Mouse (Mus musculus): ENCODE measurements around the gene H2-D1. TPM values are rescaled to one million over a fixed set of nuclear protein-coding genes. Genes with fewer than 3 reads are reported as not detected.

H2-D1 gene
- polyA plus RNA-seq, 1 experiment from 2014 or later = 77.6 TPM

DNA sequence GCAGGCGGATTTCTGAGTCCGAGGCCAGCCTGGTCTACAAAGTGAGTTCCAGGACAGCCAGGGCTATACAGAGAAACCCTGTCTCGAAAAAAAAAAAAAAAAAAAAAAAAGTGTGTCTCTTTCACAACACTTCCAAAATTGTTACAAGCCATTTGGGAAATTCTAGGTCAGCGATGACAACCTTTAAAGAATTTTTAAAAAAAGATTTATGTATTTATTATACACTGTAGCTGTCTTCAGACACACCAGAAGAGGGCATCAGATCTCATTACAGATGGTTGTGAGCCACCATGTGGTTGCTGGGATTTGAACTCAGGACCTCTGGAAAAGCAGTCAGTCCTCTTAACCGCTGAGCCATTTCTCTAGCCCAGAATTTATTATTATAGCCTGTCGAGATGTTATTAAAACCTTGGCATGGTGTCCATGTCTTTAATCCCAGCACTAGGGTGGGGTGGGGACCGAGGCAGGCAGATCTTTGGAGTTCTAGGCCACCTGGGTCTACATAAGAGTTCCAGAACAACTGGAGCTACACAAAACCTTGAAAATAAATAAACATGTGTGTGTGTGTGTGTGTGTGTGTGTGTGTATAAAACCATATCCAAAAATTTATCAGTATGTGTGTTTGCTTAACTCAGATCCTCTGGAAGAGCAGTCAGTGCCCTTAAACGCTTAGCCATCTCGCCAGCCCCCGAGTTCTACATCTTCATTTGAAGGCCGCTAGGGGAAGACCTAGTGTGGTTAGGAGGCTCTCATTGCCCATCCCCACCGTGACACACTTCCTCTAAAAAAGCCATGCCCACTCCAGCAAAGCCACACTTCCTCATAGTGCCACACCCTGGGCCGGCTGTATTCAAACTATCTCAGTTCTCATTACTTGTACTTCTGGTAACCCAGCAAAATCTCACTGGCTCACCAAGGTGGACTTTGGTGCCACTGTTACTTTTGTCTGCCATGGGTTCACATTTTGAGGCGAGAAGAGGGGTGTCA is 3.7 kb upstream of the H2-D1 start:
- Histone ChIP-seq H3K4me2 (replicated peaks; ENCODE audit: low read depth, low read length) (no peak overlapping the region), H3K27me3 (ENCODE audit: control insufficient read depth, insufficient read depth, low read length) (no peaks in the 10 kb centered on the region), H3K4me1 (ENCODE audit: control insufficient read depth, insufficient read depth, low read length) (no peaks in the 10 kb centered on the region), H3K36me3 (ENCODE audit: control insufficient read depth, insufficient read depth, low read length) (peaks cover 5% of the 10 kb centered on the region; the same call in 1 of the 2 replicates), H3K27ac (ENCODE audit: low read length) (no peak overlapping the region), H3K9me3 (ENCODE audit: control insufficient read depth, low read depth, low read length) (no peaks in the 10 kb centered on the region), H3K4me3 (ENCODE audit: low read depth, low read length) (no peak overlapping the region), H3K9ac (replicated peaks; ENCODE audit: low read depth, low read length) (no peak overlapping the region)
- 51% methylated on average over 13 of the region's 14 CpGs for WGBS
- no peak for ATAC-seq (ENCODE audit: insufficient number of reproducible peaks, insufficient read depth, low FRiP score, low read depth)

DNA sequence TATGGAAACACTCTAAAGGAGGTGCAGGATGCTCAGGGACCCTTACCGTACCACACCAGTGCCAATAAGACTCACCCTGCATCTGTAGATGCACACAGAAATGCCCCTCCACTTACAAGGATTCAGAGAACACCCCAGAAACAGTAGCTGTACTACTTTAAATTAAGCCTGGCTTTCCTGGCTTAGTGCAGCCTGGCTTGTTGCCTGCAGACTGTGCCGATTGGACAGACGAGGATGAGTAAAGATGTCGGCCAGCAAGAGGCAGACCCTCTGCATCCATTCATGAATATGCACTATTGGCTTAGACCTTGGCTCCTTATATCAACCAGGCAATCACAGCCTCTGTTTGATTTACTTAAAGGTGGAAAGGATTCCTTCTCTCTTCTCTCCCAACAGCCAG is 2.9 kb upstream of the H2-D1 start:
- Histone ChIP-seq H3K4me2 (replicated peaks; ENCODE audit: low read depth, low read length) (no peak overlapping the region), H3K4me1 (ENCODE audit: control insufficient read depth, insufficient read depth, low read length) (no peaks in the 10 kb centered on the region), H3K4me3 (ENCODE audit: low read depth, low read length) (no peak overlapping the region), H3K36me3 (ENCODE audit: control insufficient read depth, insufficient read depth, low read length) (no peaks in the 10 kb centered on the region), H3K27me3 (ENCODE audit: control insufficient read depth, insufficient read depth, low read length) (no peaks in the 10 kb centered on the region), H3K9me3 (ENCODE audit: control insufficient read depth, low read depth, low read length) (no peaks in the 10 kb centered on the region), H3K9ac (replicated peaks; ENCODE audit: low read depth, low read length) (no peak overlapping the region), H3K27ac (ENCODE audit: low read length) (no peak overlapping the region)
- ATAC-seq (ENCODE audit: insufficient number of reproducible peaks, insufficient read depth, low FRiP score, low read depth) = no peak
- WGBS = 70% methylated on average over 4 of the region's 4 CpGs

DNA sequence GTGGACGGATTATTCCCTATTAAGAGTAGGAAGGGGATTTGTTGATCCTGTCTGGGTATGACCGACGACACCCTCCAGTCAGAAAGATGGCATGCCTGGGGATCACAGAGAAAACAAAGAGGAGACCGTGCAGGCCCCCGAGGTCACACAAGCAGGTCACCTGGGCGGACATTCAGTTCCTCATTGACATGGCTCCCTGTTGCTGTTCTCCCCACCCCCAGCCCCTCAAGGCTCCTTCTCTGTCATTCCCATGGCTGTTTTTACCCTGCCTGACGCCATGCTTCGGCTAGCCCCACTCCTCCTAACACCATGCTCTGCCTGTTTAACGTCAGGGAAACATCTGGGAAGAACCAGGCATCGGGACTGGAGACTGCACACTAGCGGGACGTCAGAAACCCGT is 879 bp upstream of the H2-D1 start:
- WGBS = 70% methylated on average over 13 of the region's 13 CpGs
- no peaks in the 10 kb centered on the region for H3K9me3 ChIP-seq (ENCODE audit: control insufficient read depth, low read depth, low read length)
- no peak overlapping the region for H3K4me2 ChIP-seq (replicated peaks; ENCODE audit: low read depth, low read length)
- H3K27me3 ChIP-seq (ENCODE audit: control insufficient read depth, insufficient read depth, low read length) = no peaks in the 10 kb centered on the region
- no peak overlapping the region for H3K9ac ChIP-seq (replicated peaks; ENCODE audit: low read depth, low read length)
- H3K4me3 ChIP-seq (ENCODE audit: low read depth, low read length) = no peak overlapping the region
- no peak overlapping the region for H3K27ac ChIP-seq (ENCODE audit: low read length)
- no peaks in the 10 kb centered on the region for H3K4me1 ChIP-seq (ENCODE audit: control insufficient read depth, insufficient read depth, low read length)
- ATAC-seq (ENCODE audit: insufficient number of reproducible peaks, insufficient read depth, low FRiP score, low read depth) = no peak
- H3K36me3 ChIP-seq (ENCODE audit: control insufficient read depth, insufficient read depth, low read length) = no peaks in the 10 kb centered on the region

DNA sequence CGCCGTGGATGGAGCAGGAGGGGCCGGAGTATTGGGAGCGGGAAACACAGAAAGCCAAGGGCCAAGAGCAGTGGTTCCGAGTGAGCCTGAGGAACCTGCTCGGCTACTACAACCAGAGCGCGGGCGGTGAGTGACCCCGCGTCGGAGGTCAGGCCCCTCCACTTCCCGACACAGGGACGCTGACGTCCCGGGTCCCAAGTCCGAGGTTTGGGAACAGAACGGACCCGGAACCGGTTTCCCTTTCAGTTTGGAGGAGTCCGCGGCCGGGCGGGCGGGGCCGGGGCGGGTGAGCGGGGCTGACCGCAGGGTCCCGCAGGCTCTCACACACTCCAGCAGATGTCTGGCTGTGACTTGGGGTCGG is 973 bp downstream of the H2-D1 start:
- no peak overlapping the region for H3K27ac ChIP-seq (ENCODE audit: low read length)
- H3K36me3 ChIP-seq (ENCODE audit: control insufficient read depth, insufficient read depth, low read length) = no peaks in the 10 kb centered on the region
- peak overlapping the region; percentile 100 for H3K4me2 ChIP-seq (replicated peaks; ENCODE audit: low read depth, low read length)
- H3K4me3 ChIP-seq (ENCODE audit: low read depth, low read length) = peak overlapping the region; percentile 65
- no peaks in the 10 kb centered on the region for H3K9me3 ChIP-seq (ENCODE audit: control insufficient read depth, low read depth, low read length)
- H3K27me3 ChIP-seq (ENCODE audit: control insufficient read depth, insufficient read depth, low read length) = no peaks in the 10 kb centered on the region
- no peaks in the 10 kb centered on the region for H3K4me1 ChIP-seq (ENCODE audit: control insufficient read depth, insufficient read depth, low read length)
- peak overlapping the region; percentile 38; the same call in 1 of the 2 replicates for H3K9ac ChIP-seq (replicated peaks; ENCODE audit: low read depth, low read length)
- 1% methylated on average over 31 of the region's 31 CpGs for WGBS
- ATAC-seq (ENCODE audit: insufficient number of reproducible peaks, insufficient read depth, low FRiP score, low read depth) = peak; percentile 39

DNA sequence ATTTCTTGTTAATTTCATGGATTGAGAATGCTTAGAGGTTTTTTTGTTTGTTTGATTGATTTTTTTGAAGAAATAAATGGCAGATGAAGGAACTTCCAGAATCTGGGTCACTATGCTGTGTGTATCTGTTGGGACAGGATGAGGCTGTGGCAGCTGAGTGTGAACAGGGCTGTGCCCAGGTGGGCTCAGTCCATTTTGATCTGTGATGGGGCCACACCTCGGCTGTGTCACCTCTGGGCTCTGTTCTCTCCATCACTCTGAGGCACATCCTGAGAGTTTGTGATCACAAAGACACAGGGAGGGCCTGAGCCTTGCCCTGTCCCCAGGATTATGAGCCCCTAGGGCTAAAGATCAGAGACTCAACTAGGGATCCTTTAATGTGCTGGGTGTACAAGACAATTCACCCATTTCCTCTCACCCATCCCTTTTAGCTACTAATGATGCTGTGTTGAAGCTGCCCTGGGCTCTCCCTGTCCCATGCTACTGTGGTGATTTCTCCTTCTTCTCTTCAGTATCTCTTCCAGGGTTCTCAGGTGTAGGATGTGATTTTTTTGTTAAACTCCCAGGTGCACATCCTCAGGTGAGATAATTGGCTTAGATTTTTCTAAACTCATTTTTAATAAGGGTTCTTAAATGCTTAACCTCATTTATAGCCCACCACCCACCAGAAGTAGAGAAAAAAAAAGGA is 5.0 kb downstream of the H2-D1 start:
- Histone ChIP-seq H3K4me1 (ENCODE audit: control insufficient read depth, insufficient read depth, low read length) (no peaks in the 10 kb centered on the region), H3K27ac (ENCODE audit: low read length) (no peak overlapping the region), H3K4me3 (ENCODE audit: low read depth, low read length) (no peak overlapping the region), H3K9me3 (ENCODE audit: control insufficient read depth, low read depth, low read length) (no peaks in the 10 kb centered on the region), H3K27me3 (ENCODE audit: control insufficient read depth, insufficient read depth, low read length) (no peaks in the 10 kb centered on the region), H3K4me2 (replicated peaks; ENCODE audit: low read depth, low read length) (no peak overlapping the region), H3K9ac (replicated peaks; ENCODE audit: low read depth, low read length) (no peak overlapping the region), H3K36me3 (ENCODE audit: control insufficient read depth, insufficient read depth, low read length) (no peaks in the 10 kb centered on the region)
- WGBS = 50% methylated on average over 1 of the region's 1 CpGs
- ATAC-seq (ENCODE audit: insufficient number of reproducible peaks, insufficient read depth, low FRiP score, low read depth) = no peak

DNA sequence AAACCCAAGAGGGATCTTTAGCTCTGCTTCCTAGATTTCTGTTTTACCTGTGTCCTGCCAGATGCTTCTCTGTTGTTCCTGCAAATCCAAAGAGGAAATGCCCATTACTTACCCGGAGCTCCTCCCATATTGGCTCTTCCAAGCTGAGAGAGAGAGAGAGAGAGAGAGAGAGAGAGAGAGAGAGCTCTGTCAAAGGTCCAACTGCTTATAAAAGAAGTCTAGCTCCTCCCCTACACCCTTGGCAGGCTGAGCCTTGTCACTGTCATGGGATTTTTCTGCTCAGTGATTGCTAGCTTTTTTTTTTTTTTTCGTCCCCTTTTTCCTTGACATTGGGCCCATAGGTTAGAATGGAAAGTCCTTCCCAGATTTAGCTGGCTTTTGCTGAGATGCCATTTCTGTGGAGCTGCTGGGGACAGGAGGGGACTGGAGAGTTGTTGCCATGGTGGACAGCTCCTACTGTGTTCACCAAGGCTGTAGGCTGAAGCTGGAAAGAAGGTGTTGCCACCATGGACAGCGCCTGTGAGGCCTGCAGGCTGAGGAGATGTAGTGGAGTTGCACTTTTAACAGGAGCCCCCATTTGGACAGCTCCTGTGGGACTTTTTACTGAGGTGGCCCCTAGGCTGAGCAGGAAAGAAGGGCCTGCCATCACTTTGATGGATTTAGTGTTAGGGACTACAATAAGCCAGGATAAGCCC is 7.3 kb downstream of the H2-D1 start:
- H3K27ac ChIP-seq (ENCODE audit: low read length) = no peak overlapping the region
- H3K4me3 ChIP-seq (ENCODE audit: low read depth, low read length) = no peak overlapping the region
- no peak for ATAC-seq (ENCODE audit: insufficient number of reproducible peaks, insufficient read depth, low FRiP score, low read depth)
- no peaks in the 10 kb centered on the region for H3K9me3 ChIP-seq (ENCODE audit: control insufficient read depth, low read depth, low read length)
- no peaks in the 10 kb centered on the region for H3K4me1 ChIP-seq (ENCODE audit: control insufficient read depth, insufficient read depth, low read length)
- WGBS = 32% methylated on average over 3 of the region's 3 CpGs
- H3K9ac ChIP-seq (replicated peaks; ENCODE audit: low read depth, low read length) = no peak overlapping the region
- H3K36me3 ChIP-seq (ENCODE audit: control insufficient read depth, insufficient read depth, low read length) = no peaks in the 10 kb centered on the region
- no peak overlapping the region for H3K4me2 ChIP-seq (replicated peaks; ENCODE audit: low read depth, low read length)
- no peaks in the 10 kb centered on the region for H3K27me3 ChIP-seq (ENCODE audit: control insufficient read depth, insufficient read depth, low read length)

DNA sequence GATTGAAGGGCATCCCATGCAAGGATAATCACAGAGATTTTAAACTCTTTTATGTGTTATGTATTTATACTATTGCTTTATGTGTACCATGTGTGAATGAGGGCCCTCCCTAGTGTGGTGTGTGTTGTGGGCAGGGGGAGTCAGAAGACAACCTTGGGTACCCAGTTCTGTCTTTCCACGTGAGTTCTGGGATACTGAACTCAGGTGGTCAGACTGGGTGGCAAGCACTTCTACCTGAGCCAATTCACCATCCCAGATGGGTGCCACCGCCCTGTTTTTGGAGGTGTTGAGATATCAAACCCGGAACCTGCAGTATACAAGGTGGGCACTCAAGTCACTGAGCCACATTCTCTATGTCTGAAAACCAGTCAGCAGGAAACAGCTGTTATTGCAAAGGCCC is 9.7 kb downstream of the H2-D1 start:
- Histone ChIP-seq H3K9me3 (ENCODE audit: control insufficient read depth, low read depth, low read length) (no peaks in the 10 kb centered on the region), H3K4me2 (replicated peaks; ENCODE audit: low read depth, low read length) (no peak overlapping the region), H3K4me3 (ENCODE audit: low read depth, low read length) (no peak overlapping the region), H3K9ac (replicated peaks; ENCODE audit: low read depth, low read length) (no peak overlapping the region), H3K27ac (ENCODE audit: low read length) (no peak overlapping the region), H3K27me3 (ENCODE audit: control insufficient read depth, insufficient read depth, low read length) (no peaks in the 10 kb centered on the region), H3K36me3 (ENCODE audit: control insufficient read depth, insufficient read depth, low read length) (no peaks in the 10 kb centered on the region), H3K4me1 (ENCODE audit: control insufficient read depth, insufficient read depth, low read length) (no peaks in the 10 kb centered on the region)
- 57% methylated on average over 3 of the region's 3 CpGs for WGBS
- ATAC-seq (ENCODE audit: insufficient number of reproducible peaks, insufficient read depth, low FRiP score, low read depth) = no peak

DNA sequence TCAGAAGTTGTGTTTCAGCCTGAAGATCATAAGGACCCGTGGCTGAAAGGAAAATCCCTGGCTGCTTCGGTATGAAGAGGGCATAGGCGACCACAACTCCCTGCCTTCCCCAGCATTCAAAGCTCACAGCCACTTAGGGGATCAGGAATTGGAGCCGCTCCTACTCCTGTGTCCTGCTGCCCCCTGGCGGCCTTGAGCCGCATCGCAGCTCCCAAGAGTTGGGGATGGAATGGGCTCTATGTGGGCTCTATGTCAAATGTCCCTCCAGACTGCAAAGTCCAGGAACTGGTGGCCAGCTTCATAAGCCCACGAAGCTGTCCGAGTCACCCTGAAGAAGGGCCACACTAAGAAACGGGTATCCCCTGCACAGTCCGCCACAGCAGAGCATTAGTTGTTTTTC is 12.2 kb downstream of the H2-D1 start:
- Histone ChIP-seq H3K9ac (replicated peaks; ENCODE audit: low read depth, low read length) (no peak overlapping the region), H3K4me2 (replicated peaks; ENCODE audit: low read depth, low read length) (no peak overlapping the region), H3K4me3 (ENCODE audit: low read depth, low read length) (no peak overlapping the region), H3K27me3 (ENCODE audit: control insufficient read depth, insufficient read depth, low read length) (no peaks in the 10 kb centered on the region), H3K4me1 (ENCODE audit: control insufficient read depth, insufficient read depth, low read length) (no peaks in the 10 kb centered on the region), H3K9me3 (ENCODE audit: control insufficient read depth, low read depth, low read length) (no peaks in the 10 kb centered on the region), H3K36me3 (ENCODE audit: control insufficient read depth, insufficient read depth, low read length) (no peaks in the 10 kb centered on the region), H3K27ac (ENCODE audit: low read length) (no peak overlapping the region)
- ATAC-seq (ENCODE audit: insufficient number of reproducible peaks, insufficient read depth, low FRiP score, low read depth) = no peak
- 4% methylated on average over 11 of the region's 11 CpGs for WGBS
